Mouse (Mus musculus): Measurements from ENCODE around the gene Znhit1. TPM values are rescaled to one million over a fixed set of nuclear protein-coding genes. Genes with fewer than 3 reads are reported as not detected.
"Not testable (repeated sequence)": the region's sequence is repeated elsewhere in the genome, so short reads cannot be mapped to it uniquely, and the experiment has no call there.

Gene Znhit1
- polyA plus RNA-seq, 1 experiment from 2014 or later, result 131 TPM

DNA sequence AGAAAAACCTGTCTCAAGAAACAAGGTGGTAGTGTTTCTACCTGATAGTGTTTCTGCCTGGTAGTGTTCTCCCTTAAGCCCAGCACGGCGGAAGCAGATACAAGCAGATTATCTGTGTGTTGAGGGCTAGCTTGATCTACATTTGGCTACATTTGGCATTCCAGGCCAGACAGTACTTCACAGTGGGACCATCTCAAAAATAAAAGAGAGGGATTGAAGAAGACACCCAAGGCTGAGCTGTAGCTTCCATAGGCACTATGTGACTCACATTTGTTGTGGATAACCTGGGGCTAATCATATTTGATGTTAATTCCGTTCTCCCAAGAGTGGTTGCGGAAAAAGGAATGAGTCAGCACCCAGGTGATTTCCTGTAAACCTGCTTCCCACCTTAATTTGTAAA lies 35.7 kb downstream of the Znhit1 start:
- WGBS, result 81% methylated on average over 4 of the region's 4 CpGs
- Histone ChIP-seq H3K27ac (ENCODE audit: low read length) (no peak overlapping the region), H3K27me3 (replicated peaks; ENCODE audit: control insufficient read depth, insufficient read depth, low read length) (no peaks in the 10 kb centered on the region), H3K4me3 (replicated peaks; ENCODE audit: low read length) (no peak overlapping the region), H3K9me3 (ENCODE audit: control insufficient read depth, low read length) (no peaks in the 10 kb centered on the region), H3K9ac (replicated peaks; ENCODE audit: low read depth, low read length) (no peak overlapping the region), H3K4me1 (replicated peaks; ENCODE audit: control insufficient read depth, insufficient read depth, low read length) (peaks cover 19% of the 10 kb centered on the region), H3K36me3 (ENCODE audit: control insufficient read depth, insufficient read depth) (no peaks in the 10 kb centered on the region), H3K4me2 (ENCODE audit: low read length) (no peak overlapping the region)
- no peak for ATAC-seq

DNA sequence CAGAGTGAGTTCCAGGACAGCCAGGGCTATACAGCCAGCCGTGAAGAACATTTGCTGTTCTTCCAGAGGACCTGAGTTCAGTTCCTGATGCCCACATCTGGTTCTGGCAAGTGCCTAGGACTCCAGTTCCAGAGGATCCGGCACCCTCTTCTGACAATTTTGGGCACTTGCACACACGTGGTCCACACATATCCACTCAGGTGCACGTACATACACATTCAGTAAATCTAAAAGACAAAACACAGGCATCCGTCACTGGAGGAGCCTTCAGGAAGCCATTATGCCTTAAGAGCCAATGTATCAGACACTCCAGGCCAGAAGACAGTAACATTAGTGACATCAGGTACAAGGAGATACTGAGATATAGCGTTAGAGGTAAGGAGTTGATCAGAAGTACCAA lies 37.3 kb downstream of the Znhit1 start:
- no peak for ATAC-seq
- Histone ChIP-seq H3K4me3 (replicated peaks; ENCODE audit: low read length) (no peak overlapping the region), H3K4me1 (replicated peaks; ENCODE audit: control insufficient read depth, insufficient read depth, low read length) (peaks cover 16% of the 10 kb centered on the region), H3K4me2 (ENCODE audit: low read length) (no peak overlapping the region), H3K27ac (ENCODE audit: low read length) (no peak overlapping the region), H3K9me3 (ENCODE audit: control insufficient read depth, low read length) (no peaks in the 10 kb centered on the region), H3K36me3 (ENCODE audit: control insufficient read depth, insufficient read depth) (no peaks in the 10 kb centered on the region), H3K27me3 (replicated peaks; ENCODE audit: control insufficient read depth, insufficient read depth, low read length) (no peaks in the 10 kb centered on the region), H3K9ac (replicated peaks; ENCODE audit: low read depth, low read length) (no peak overlapping the region)
- 95% methylated on average over 6 of the region's 6 CpGs for WGBS

DNA sequence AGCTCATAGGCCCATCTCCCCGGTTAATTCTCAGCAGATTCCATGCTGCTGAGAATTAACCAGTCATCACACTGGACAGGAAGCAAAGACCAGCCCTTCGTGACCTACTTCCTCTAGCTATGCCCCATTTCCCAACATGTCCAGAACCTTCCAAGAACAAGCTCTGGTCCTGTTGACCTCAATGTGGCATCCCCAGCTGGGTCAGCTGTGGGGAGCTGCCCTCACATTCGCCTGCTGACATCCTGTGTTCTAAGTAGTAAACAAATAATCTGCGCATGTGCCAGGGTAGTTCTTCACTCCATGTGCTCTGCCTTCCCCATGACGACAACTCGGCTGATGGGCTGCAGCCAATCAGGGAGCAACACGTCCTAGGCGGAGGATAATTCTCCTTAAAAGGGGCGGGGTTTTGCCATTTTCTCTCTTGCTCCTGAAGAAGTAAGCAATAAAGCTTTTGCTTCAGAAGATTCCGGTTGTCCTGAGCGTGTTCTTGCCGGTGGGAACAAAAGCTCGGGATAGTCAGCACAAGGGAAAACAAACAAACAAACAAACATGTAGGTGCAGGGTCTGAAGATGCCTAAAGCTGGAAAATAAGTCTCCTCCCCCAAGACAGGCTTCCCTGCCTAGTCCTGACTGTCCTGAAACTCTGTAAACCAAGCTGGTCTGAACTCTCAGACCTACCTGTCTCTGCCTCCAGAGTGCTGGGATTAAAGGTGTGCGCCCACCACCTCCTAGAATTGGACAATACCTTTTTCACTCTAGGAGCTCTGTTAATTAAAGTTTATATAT lies 38.1 kb downstream of the Znhit1 start:
- H3K9me3 ChIP-seq (ENCODE audit: control insufficient read depth, low read length); H3K4me2 ChIP-seq (ENCODE audit: low read length); H3K4me3 ChIP-seq (replicated peaks; ENCODE audit: low read length); H3K27ac ChIP-seq (ENCODE audit: low read length); H3K9ac ChIP-seq (replicated peaks; ENCODE audit: low read depth, low read length); H3K36me3 ChIP-seq (ENCODE audit: control insufficient read depth, insufficient read depth); ATAC-seq; H3K27me3 ChIP-seq (replicated peaks; ENCODE audit: control insufficient read depth, insufficient read depth, low read length): not testable (repeated sequence)
- peaks cover 11% of the 10 kb centered on the region for H3K4me1 ChIP-seq (replicated peaks; ENCODE audit: control insufficient read depth, insufficient read depth, low read length)
- WGBS, result 80% methylated on average over 14 of the region's 14 CpGs

DNA sequence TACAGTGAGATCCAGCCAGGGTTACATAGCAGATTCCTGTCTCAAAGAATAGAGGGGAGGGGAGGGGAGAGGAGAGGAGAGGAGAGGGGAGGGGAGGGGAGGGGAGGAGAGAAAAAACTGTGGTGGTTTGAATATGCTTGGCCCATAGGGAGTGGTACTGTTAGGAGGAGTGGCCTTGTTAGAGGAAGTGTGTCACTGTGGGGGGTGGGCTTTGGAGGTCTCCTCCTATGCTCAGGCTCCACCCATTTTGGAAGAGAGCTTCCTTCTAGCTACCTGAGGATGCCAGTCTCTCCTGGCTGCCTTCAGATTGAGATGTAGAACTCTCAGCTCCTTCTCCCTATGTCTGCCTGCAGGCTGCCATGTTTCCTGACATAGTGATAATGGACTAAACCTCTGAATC lies 39.9 kb downstream of the Znhit1 start:
- Histone ChIP-seq H3K27me3 (replicated peaks; ENCODE audit: control insufficient read depth, insufficient read depth, low read length) (no peaks in the 10 kb centered on the region), H3K4me3 (replicated peaks; ENCODE audit: low read length) (no peak overlapping the region), H3K4me1 (replicated peaks; ENCODE audit: control insufficient read depth, insufficient read depth, low read length) (no peaks in the 10 kb centered on the region), H3K9ac (replicated peaks; ENCODE audit: low read depth, low read length) (no peak overlapping the region), H3K4me2 (ENCODE audit: low read length) (no peak overlapping the region), H3K9me3 (ENCODE audit: control insufficient read depth, low read length) (no peaks in the 10 kb centered on the region), H3K36me3 (ENCODE audit: control insufficient read depth, insufficient read depth) (no peaks in the 10 kb centered on the region), H3K27ac (ENCODE audit: low read length) (no peak overlapping the region)
- ATAC-seq, result no peak

DNA sequence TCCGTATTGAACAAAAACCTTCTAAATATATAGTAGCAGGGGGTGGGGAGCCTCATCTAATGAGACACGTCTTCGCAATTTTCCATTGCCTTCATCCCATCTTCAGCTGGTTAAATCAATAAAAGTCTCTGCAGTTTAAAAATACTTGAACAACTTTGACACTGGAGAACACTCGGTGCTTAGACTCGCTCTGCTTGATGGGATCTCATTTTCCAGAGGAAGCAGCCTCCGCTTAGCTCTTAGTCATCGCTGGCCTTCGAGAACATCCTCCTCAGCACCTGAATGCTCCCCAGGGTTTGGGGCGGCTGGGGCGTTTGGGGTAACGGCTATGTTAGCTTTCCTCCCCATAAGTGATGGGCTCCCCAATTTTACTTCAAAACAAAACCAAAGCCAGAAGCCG lies 42.7 kb downstream of the Znhit1 start:
- Histone ChIP-seq H3K4me2 (ENCODE audit: low read length) (no peak overlapping the region), H3K4me1 (replicated peaks; ENCODE audit: control insufficient read depth, insufficient read depth, low read length) (no peaks in the 10 kb centered on the region), H3K9me3 (ENCODE audit: control insufficient read depth, low read length) (no peaks in the 10 kb centered on the region), H3K4me3 (replicated peaks; ENCODE audit: low read length) (no peak overlapping the region), H3K27me3 (replicated peaks; ENCODE audit: control insufficient read depth, insufficient read depth, low read length) (no peaks in the 10 kb centered on the region), H3K36me3 (ENCODE audit: control insufficient read depth, insufficient read depth) (no peaks in the 10 kb centered on the region), H3K9ac (replicated peaks; ENCODE audit: low read depth, low read length) (no peak overlapping the region), H3K27ac (ENCODE audit: low read length) (no peak overlapping the region)
- no peak for ATAC-seq
- 87% methylated on average over 12 of the region's 12 CpGs for WGBS

DNA sequence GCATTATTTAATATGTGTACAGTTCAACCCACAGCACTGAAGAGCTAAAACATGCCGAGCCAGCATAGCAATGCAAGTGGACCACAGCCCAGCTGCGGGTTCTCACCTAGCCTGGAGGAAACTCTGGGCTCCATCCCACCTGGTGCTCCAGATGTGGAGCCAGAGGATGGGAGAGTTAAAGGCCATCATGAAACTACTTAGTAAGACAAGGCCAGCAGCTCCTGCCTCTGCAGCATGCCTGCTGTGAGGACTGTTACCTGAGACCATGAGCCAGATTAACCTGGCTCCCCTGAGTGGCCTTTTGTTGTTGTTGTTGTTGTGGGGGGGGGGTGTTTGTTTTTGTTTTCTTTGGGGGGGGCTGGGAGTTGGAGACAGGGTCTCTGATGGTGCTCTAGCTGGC lies 44.4 kb downstream of the Znhit1 start:
- WGBS, result 85% methylated on average over 2 of the region's 2 CpGs
- Histone ChIP-seq H3K36me3 (ENCODE audit: control insufficient read depth, insufficient read depth) (no peaks in the 10 kb centered on the region), H3K4me3 (replicated peaks; ENCODE audit: low read length) (no peak overlapping the region), H3K4me1 (replicated peaks; ENCODE audit: control insufficient read depth, insufficient read depth, low read length) (no peaks in the 10 kb centered on the region), H3K27ac (ENCODE audit: low read length) (no peak overlapping the region), H3K4me2 (ENCODE audit: low read length) (no peak overlapping the region), H3K27me3 (replicated peaks; ENCODE audit: control insufficient read depth, insufficient read depth, low read length) (no peaks in the 10 kb centered on the region), H3K9ac (replicated peaks; ENCODE audit: low read depth, low read length) (no peak overlapping the region), H3K9me3 (ENCODE audit: control insufficient read depth, low read length) (no peaks in the 10 kb centered on the region)
- ATAC-seq, result no peak

DNA sequence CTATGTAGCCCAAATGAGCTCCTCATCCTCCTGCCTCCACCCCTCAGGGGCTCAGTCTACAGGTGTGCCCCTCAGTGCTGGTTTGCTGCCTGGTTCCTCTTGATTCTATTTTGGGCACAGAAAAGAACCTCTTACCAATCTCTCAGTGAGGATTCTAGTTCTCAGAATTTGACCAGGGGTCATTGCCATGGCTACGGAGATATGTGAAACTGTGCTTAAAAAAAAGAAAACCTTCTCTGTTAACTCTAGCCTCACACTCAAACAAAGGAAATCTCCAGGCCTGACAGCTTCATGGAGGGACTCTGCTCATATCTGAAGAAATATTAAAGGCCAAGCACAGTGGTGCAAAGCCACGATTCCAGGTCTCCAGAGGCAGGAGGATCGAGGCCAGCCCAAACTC lies 45.0 kb downstream of the Znhit1 start:
- H3K27me3 ChIP-seq (replicated peaks; ENCODE audit: control insufficient read depth, insufficient read depth, low read length), result no peaks in the 10 kb centered on the region
- H3K9ac ChIP-seq (replicated peaks; ENCODE audit: low read depth, low read length), result no peak overlapping the region
- H3K27ac ChIP-seq (ENCODE audit: low read length), result no peak overlapping the region
- H3K36me3 ChIP-seq (ENCODE audit: control insufficient read depth, insufficient read depth), result no peaks in the 10 kb centered on the region
- no peak overlapping the region for H3K4me3 ChIP-seq (replicated peaks; ENCODE audit: low read length)
- WGBS, result 89% methylated on average over 3 of the region's 3 CpGs
- H3K4me2 ChIP-seq (ENCODE audit: low read length), result no peak overlapping the region
- H3K4me1 ChIP-seq (replicated peaks; ENCODE audit: control insufficient read depth, insufficient read depth, low read length), result no peaks in the 10 kb centered on the region
- no peak for ATAC-seq
- no peaks in the 10 kb centered on the region for H3K9me3 ChIP-seq (ENCODE audit: control insufficient read depth, low read length)

DNA sequence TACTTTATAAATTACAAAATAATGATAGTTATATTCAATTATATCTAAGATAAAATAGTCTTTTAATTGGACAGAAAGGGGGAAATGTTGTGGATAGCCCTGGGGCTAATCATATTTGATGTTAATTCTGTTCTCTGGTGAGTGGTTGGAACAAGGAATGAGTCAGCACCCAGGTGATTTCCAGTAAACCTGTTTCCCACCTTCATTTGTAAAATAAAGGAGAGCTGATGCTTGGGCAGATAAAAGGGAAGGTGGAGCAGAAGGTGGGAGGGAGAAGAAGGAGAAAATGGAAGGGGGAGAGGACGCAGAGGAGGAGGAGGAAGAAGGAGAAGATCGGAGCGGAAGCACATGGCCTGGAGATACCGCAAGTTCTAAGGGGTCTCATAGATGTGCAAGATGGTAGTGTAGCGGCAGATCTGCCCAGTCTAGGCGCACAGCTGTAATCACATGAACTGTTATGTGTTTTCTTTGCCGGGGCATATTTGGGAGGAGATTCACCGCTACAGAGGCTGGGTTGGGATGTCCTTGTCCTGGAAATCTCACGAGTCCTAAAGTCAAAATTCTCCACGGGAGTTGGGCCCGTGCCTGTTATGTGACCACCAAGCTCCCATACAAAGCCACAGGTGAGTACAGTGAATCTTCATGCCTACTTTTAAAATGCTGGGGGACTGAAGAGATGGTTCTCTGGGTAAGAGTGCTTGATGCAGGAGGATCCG lies 46.8 kb downstream of the Znhit1 start:
- H3K27me3 ChIP-seq (replicated peaks; ENCODE audit: control insufficient read depth, insufficient read depth, low read length), result no peaks in the 10 kb centered on the region
- no peak overlapping the region for H3K27ac ChIP-seq (ENCODE audit: low read length)
- H3K36me3 ChIP-seq (ENCODE audit: control insufficient read depth, insufficient read depth), result no peaks in the 10 kb centered on the region
- H3K4me2 ChIP-seq (ENCODE audit: low read length), result no peak overlapping the region
- WGBS, result 93% methylated on average over 12 of the region's 12 CpGs
- no peak overlapping the region for H3K4me3 ChIP-seq (replicated peaks; ENCODE audit: low read length)
- H3K4me1 ChIP-seq (replicated peaks; ENCODE audit: control insufficient read depth, insufficient read depth, low read length), result no peaks in the 10 kb centered on the region
- ATAC-seq, result no peak
- H3K9me3 ChIP-seq (ENCODE audit: control insufficient read depth, low read length), result no peaks in the 10 kb centered on the region
- no peak overlapping the region for H3K9ac ChIP-seq (replicated peaks; ENCODE audit: low read depth, low read length)

DNA sequence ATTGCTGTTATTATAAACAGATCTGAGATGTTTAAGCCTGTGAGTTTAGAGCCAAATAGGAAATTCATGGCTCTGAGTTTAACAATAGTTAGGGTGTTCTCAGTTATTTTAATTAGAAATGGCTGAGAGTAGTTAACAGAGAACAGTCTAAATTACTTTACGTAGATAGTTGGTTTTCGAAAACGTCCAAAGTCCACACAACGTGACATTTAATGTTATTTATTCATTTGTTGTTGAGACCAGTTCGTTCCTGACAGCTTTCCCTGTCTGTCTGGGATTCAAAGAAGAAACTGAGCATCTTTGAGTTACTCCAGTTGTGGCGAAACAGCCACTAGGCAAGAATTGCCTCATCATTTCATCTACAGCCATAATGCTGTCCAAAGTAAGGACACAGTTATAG lies 47.8 kb downstream of the Znhit1 start:
- H3K4me3 ChIP-seq (replicated peaks; ENCODE audit: low read length); H3K9me3 ChIP-seq (ENCODE audit: control insufficient read depth, low read length); H3K4me1 ChIP-seq (replicated peaks; ENCODE audit: control insufficient read depth, insufficient read depth, low read length); ATAC-seq; H3K9ac ChIP-seq (replicated peaks; ENCODE audit: low read depth, low read length); H3K36me3 ChIP-seq (ENCODE audit: control insufficient read depth, insufficient read depth); H3K27me3 ChIP-seq (replicated peaks; ENCODE audit: control insufficient read depth, insufficient read depth, low read length); H3K27ac ChIP-seq (ENCODE audit: low read length); H3K4me2 ChIP-seq (ENCODE audit: low read length): not testable (repeated sequence)
- 85% methylated on average over 6 of the region's 6 CpGs for WGBS
